Mouse (Mus musculus) 416B (cell line): ENCODE data around the gene Trmt1.

ENCODE experiments used
- DNase-seq: peaks from one replicate; pipeline ENCODE4 v3.0.0; 2011; ENCODE audit warnings: low read depth

The Trmt1 gene

DNA sequence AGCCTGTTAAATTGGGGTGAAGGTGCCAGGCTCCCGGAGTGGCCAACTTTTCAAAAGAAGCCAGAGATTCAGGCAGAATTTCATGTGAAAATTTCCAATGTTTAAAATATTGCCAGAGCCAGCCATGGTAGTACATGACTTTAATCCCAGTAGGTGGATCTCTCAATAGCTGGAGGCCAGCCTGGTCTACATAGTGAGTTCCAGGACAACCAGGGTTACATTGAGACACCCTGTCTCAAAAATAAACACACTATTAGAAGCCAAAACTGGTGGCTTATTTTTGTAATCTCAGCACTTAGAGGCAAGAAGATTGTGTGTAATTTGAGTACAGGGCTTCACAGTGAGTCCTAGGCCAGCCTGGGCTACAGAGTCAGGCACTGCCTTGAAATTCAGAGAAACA lies 23.8 kb downstream of the Trmt1 start:
- no peak for DNase-seq

DNA sequence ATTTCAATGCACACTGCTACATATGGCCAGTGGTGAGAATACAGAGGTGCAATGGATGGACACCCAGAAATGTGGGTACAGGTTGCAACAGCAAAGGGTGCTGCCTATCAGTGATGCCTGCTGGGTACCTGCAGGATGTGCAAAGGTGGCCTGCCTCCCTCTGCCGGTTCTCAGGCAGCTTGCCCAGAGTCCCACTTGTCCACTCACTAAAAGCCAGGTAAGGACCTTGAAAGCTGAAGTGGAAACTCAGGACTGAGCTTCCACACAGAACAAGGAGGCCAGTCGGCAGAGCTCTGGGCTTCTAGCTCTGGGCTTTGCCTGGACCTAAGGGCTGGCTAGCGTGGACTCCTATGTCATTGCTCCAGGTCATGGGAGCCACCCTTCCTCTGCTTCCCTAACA lies 25.2 kb downstream of the Trmt1 start:
- DNase-seq = no peak

DNA sequence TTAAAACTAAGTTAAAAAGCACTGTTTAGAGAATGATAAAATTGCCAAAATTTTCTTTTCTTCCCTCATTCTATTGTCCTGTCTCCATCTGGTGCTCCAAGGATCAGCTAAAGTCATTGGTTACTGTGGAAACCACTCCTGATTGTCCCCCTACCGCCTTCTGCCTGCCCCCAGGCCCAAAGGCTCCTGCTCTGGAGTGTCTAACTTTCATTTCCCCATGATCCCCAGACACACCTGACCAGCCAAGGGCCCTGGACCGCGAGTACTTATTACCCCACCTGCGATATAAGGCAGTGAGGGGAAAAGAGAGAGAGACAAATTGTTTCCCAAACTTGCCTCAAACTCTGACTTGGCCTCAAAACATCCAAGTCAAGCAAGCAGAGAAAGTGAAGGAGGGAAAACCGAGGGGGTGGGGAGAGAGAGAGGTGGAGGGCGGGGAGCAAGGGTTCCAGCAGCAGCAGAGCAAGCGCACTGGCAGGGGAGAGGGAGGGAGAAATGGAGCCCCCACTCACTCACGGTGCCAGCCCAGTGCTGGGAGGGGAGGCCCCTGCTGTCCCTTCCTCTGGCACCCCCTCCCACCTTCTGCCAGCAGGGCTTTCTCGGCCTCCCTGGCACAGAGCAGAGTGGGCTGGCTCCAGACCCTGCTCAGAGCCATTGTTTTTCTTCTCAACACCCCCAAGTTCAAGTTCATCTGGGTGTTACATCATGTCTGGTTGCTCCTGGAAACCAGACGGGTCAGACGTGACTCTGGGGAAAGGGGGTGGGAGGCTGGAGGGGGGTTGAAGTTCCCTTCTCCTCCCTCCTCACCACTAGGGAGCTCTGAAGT lies 26.0 kb downstream of the Trmt1 start:
- peak; percentile 56 for DNase-seq

DNA sequence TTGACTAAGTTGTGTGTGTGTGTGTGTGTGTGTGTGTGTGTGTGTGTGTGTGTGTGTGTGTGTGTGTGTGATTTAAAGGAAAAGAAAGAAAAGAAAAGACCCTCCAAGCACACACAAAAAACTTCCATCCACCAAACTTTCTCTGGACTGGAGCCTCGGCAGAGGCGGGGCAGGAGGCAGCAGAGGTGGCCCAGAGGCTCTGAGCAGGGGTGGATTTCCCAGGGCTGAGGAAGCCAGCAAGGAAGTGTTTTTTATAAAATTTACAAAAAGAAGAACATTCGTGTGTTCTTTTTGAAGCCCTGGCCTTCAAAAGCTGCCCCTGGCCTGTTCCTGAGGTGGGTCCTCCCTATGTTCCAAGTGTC lies 26.6 kb downstream of the Trmt1 start:
- DNase-seq = no peak

DNA sequence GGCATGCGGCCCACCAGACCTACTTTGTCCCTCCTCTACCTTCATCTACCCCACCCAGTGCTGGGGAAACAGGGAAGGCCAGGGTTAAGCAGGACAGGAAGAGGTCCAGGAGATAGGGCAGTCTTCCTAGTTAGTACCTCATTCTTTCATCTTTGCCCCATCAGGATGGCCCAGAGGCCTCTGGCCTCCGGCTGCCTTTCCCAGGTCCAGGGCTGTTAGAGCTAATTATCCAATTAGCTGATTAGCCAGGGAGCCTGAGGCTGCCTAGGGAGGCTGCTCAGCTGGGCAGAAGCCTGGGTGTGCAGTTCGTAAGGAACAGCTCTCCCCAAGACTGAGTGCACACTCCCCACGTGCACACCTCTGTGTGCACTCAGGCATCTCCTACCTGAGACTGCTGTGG lies 27.3 kb downstream of the Trmt1 start:
- no peak for DNase-seq

DNA sequence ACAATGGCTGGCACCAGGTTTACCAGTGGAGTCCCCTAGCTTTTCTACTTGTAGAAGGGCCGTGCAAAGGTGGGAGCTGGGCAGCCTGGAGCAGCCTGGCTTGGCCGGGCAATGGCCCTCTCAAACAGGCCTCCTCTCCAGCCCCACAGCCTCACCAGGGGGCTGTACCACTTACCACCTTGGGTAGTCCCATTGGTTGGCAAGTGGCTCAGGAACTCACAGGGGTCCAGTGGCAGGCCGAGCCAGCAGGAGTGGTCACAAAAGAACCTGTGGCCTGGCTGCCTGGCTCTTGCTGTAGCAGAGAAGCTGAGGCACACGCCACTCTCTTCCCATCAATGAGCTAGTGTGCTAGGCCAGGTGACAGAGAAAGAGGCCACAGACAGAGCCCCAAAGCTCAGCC lies 28.1 kb downstream of the Trmt1 start:
- no peak for DNase-seq

DNA sequence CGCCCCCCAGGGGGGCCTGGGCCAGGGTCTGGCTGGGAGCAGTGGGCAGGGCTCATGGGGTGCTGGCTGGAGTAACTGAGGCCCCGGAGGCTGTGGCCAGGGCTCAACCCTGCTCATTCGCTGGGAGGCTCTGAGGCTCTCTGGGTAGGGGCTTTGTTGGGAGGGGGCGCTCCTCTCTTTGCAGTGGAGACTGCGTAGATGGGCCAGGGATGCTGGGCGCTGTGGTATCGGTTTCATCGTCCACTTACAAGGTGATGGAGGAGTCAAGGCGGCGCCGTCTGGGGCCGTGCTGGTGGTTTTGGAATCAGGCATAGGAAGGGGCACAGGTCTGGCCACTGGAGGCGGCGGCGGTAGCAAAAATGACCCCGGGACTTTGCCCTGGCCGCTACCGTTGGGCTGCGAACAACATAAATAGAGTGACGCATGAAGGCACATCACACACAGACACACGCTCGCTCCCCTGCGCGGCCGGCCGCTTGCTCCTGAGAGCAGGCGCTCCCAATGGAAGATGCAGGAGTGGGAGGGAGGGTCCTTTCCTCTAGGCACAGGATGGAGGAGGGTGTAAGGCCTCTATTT lies 29.9 kb downstream of the Trmt1 start:
- DNase-seq = no peak

DNA sequence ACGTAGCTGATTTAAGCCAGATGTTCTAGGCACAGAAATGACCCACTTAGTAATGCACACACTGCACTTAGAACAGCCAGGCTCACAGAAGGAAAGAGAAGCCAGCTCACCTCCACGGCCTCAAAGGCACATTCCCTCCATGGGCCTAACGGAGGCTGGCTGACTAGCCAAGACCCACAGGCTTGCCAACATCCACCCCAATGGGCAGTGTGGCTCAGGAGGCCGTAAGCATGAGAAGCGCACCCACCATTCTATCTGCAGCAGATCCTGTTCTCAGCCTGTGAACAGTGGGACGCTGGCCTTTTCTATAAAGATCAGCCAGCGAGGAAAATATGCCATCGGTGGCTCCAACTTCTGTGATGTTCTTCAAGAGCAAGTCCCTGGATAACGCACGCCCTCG lies 30.7 kb downstream of the Trmt1 start:
- DNase-seq = no peak

DNA sequence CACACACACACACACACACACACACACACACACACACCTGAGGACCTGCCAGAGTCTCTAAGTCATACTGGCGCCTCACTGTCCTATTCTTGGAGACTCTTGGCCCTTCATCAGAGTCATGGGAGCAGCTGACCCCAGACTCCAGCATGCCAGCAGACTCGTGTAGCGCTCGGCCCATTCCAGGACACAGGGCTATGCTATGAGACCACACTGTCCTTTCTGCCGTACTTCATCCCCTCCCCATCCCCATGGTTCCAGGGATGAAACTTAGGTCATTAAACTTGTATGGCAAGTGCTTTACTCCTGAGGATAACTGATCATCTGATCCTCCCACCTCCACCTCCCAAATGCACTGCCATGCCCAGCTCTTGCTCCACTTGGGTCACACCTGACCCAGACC lies 32.4 kb downstream of the Trmt1 start:
- DNase-seq = no peak

DNA sequence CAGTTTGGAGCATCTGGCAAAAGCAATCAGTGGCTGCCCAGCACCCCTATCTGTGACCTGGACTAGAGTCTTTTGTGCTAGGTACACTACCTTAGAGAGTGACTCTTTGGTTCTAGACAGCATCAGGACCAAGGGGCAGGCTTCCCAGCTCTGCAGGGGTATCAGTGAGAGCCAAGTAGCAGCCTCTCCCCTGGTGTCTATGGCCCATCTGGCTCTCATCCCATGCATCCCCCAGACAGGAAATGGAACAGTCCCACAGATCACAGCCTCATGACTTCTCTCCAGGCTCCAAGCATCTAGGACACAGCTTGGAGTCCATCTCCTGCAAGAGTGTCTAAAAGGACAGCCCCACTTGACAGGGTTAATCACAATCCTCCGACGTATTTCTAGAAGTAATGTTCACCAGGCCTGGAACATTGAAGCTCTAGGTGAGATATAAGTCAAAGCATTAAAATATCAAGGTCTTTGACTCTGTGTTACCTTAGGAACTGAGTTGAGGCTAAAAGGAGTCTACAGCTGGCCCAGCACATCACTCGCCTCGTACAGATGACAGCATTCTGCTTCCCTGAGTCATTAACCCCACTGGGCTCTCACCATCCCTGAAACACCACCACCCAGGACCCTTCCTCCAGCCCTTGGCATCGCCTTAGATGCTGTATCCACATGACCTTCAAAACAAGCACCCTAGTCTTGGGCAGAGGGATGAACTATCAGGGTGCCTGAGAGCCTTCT lies 33.0 kb downstream of the Trmt1 start:
- no peak for DNase-seq

DNA sequence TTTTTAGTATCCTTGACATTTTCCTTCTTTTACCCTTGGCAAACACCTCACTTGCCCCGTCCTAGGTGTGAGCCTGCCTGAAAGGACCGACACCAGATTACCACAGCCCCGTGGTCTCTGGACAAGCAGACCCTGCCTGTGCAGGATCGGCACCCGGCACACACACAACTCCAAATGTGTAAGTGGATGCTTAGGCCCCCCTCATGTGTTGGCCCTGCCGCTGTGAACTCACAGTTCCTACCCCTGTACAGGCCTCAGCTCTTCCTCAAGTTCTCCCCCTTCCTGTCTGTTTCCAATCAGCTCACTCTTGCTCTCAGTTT lies 36.4 kb downstream of the Trmt1 start:
- no peak for DNase-seq

DNA sequence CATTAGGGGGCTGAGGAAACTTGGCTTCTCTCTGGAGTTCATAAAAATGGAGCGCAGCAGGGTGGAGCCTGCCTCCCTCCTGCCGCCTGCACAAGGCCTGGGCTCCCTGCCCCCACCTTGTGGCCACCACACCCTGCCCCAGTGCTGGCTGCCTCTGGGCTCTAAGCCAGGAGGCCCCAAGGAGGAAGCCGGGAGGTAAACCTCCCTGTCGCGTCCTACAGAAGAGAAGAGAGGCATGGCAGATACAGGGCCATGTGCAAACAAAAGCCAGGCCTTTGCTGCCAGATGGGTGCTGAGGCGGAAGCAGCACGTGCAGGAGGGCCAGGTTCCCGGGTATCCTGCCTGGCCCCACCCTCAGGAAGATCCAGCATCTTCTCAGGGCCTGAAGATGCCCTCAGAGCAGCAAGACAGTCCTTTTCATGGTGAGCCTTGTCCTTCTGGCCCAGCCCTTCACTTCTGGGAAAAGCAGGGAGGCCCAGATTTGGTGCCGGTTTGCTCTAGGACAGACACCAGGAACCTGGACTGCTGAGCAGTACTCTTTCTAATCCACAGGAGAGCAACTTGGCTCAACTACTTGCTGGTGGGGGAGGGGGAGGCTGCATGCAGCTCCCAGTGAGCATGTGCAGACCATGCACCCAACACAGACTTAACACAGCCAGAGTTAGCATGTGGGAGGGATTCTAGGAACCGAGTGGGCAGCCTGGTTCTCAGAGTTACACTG lies 36.9 kb downstream of the Trmt1 start, which contains the start of gene G430095P16Rik:
G430095P16Rik (plus strand) TSS at position 158 of the 721 bp plus-strand sequence.
- DNase-seq = peak; percentile 93

DNA sequence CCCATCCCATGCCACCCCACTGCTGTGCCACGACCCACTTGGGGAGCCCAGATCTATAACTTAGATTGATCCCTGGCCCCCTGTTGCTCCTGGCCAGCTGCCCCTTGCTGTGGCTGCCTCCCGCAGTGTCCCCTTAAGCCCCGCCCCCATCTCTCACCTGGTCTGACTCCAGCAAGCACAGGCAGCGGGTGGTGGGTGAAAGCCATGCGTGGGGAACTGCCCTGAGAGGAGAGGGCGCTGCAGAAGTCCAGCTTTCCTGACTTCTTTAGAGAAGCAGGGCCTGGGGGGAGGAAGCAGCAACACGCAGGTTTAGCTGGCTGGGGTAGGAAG lies 37.4 kb downstream of the Trmt1 start:
- DNase-seq = no peak

DNA sequence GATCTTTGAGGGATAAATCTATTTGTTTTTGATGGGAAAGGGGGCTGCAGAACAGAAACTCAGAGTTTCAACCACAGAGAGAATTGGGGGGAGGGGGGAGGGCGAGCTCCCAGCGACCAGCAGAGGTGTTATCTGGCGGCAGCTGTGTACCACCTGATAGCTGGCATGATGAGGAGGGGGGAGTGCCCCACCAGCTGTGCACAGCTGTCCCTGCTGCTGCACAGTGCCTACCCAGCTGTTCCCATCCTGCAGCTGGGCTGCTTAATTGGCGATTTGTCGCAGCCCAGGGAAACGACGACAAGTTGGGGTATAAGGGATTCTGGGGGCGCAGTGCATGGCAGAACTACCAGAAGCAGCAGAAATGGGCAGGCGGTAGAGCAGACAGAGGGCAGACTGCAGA lies 38.6 kb downstream of the Trmt1 start:
- no peak for DNase-seq

DNA sequence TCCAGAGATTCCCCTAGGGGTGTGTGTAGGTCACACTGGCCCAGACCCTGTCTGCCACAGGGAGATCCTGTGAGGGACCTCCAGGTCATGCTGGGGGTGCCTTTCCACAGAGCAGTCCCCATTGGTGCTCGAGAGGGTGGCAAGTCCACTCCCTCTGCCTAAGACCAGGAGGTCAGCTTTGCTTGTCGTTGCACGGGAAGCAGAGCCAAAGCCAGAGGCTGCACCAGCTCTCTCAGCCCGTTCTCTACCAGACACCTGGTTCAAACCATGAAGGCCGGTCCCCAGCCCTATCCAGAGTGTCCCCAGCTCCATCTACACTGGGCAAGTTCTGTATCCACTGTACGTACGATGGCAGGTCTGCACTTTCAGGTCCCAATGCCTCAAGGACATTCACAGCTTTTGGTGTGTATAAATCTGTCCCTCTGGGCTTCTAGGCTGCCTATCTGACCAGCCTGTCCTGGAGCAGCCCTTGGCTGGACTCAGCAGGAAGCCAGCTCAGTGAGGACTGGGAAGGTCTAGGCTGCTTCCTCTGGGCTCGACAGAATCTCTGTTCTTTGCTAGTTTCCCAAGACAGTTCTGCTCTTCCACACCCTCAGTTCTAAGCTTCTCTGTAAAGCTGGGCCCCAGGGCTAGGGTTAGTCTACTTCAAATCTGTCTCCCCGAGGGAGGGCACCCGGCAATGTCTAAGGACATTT lies 39.3 kb downstream of the Trmt1 start:
- no peak for DNase-seq

DNA sequence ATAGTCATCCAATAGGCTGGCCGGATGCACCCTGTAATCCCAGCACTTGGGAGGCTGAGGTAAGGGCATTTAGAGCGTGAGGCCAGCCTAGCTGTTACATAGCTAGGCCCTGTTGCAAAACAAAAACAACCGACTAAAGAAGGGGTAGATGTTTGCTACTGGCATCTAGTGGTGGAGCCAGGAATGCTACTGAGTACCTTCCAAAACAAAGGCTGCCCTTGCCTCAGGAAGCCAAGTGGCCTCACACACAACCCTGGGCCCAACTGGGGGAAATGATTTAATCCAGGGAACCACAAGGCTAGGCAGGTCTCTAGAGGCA lies 39.8 kb downstream of the Trmt1 start:
- DNase-seq = peak; percentile 94

DNA sequence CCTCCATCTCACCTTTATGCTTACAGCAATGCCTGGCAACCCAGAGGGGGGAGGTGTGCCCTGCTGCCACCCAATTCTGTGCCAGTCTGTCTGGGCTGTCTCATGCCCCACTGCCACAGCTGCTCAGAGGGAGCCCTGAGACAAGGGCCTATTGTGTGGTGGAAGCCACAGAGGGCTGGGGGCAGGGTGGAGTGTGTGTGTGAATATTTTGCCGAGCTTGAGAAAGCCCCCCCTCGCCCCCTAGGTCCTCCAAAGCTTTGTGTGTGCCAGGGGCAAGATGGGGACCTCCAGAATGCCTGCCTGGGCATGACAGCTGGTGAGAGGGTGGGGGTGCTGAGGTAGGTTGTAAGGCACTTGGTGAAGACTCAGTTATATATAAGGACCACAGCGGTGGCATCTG lies 42.4 kb downstream of the Trmt1 start:
- DNase-seq = no peak

DNA sequence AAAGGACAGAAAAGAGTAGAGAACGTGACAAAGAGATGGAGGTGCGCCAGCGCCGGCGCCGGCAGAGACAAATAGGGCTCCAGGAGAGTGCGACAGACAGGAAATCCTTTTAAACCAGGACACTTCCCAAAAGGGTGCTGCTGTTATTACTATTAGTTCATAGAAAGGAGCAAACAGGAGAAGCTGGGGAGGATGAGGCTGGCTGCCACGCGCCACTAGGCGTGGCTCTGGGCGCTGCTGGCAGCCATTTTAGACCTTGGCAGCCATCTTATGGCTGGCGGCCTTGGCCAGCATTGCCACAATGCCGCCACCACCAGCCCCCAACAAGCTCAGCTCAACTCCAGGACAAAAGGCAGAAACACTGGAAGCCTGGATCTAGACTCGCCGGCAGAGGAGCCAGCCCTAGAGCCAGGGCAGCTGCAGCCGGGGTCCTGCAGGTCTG lies 43.8 kb downstream of the Trmt1 start:
- DNase-seq = peak; percentile 36

DNA sequence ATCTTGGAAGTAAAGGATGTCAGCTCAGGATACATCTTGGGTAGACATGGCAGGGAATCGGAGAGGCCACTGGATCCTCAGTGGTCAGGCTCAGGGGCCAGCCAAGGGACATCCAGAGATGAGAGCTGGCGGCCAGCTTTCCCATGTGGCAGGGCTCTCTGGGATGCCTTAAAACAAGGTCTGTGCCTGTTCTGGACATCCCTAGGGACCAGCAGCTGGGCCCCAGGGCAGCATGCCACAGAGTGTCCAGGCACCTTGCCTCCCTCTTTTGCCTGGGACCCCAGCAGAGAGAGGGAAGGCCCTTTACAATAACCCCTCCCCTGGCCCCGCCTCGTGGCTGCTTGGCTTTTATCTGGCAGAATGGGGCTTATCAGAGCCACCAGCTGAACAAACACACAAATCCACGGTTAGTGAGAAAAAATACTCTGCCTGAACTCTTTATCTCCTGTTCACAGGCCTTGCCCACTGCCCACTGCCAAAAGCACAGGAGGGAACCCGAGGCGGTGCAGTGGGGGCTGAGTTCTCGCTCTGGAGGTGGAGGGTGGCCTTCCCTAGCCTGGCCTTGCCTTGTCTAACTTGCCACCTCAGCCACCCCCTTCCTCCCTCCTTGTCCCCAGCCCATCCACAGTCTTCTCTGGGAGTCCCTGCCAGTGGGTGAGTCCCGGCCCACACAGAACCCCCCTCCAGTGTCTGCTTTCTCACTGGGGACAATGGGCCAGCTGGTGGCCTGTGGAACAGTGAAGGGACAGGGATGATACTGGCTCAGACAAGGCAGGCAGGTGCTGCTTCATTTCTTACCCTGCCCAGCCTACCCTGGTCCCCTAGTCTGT lies 44.6 kb downstream of the Trmt1 start:
- DNase-seq = peak; percentile 95

DNA sequence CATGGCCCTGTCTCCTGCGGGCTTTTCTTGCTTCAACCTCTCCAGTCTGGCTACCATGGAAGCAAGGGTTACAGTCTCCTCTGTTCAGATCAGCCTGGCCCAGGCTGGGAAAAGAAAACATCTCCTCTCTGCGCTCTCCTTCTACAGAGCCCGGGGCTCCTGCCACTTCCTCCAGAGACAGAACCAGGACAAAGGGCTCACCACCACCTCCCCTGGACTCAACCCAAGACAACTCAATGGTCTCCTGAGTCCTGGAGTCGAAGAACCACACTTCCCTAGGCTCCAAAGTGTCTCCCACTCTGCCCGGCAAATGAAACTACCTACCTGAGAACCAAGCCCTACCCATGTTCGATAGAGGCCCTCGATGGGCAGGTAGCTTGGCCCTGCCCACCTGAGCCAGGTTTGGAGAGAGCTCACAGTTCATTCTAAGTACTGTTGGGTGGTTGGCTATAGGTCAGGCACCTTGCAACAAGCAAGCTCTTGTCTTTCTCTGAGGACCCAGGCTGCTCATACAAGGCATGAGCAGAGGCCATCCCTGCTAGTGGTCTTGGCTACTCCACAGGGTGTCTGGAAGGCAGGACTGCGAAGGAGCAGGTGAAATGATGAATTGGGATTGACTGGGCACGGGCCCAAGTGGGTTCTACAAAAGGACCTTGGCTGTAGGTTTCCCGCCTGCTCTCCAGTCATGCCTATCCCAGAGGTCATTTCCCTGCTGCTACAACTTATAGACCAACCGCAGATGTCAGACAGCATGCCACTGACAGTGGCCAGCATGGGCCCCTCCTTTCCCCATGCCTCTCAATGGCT lies 45.5 kb downstream of the Trmt1 start:
- DNase-seq = peak; percentile 26

DNA sequence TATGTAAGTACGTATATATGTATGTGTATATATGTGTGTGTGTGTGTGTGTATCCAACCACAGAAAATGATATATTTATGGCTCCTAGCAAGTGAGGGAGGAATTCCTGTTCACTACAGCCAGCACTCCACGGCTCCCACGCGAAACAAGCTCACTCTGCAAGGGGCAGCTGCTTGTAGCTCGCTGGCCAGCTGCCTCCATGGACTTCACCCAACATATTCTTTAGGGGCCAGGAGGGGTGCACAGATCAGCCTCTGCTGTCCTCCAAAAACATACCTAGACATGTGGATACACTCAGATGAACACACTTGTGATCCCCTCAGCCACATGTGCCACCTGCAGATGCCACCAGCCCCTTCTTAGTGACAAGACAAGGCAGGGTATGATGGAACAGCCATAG lies 46.4 kb downstream of the Trmt1 start:
- no peak for DNase-seq
